Mouse (Mus musculus): ENCODE results near the gene Sec22b. TPM values are rescaled to one million over a fixed set of nuclear protein-coding genes. Genes with fewer than 3 reads are reported as not detected.

Sec22b gene
- polyA plus RNA-seq, 1 experiment from 2014 or later = 158 TPM

DNA sequence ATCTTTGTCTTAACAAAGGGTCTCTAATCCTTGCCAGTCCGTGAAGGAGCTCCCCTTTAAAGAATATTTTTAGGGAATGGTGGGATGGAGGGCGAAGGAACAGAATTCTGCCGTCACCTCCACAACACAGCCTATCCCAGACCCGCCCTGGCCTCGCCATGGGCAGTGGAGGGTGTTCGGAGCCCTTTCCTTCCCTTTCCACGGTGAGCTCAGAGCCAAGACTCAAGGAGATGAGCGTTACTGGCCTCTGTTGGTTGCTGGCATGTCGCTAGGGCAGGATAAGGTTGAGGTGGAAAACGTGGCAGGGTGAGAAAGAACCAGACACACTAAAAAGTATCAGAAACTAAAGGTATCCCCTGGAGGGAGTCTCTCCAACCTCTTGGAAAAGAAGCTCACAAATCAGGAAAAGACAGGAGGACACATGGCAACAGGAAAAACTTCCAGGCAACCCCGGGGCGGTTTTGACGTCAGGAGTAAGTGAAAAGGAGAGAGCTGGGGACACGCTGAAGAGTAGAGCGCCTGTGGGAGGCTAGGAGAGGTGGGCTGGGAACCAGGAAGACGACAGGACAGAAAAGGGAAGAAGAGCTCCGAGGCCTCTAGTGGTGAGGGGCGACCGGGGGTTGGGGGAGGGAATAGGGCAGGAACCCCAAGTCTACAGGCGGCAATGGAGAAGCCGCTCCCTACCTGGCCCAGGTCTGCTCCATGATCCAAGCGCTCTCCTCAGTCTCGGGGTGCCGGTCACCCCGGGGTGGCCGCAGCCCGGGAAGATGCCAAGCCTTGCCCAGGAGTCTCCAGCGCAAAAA, 33.6 kb upstream of the Sec22b start:
- Histone ChIP-seq H3K27ac (ENCODE audit: low read depth) (no peak overlapping the region), H3K4me1 (ENCODE audit: insufficient read depth) (0 out of 2 replicates have a peak, but pooled peaks cover 3% of the 10 kb centered on the region), H3K9ac (peak overlapping the region; percentile 54), H3K9me3 (ENCODE audit: low read depth, low read length) (no peaks in the 10 kb centered on the region), H3K4me2 (peak overlapping the region; percentile 97), H3K36me3 (ENCODE audit: insufficient read depth) (no peaks in the 10 kb centered on the region), H3K27me3 (ENCODE audit: insufficient read depth, low read length) (peaks cover 30% of the 10 kb centered on the region; the same call in 1 of the 2 replicates), H3K4me3 (ENCODE audit: low read depth, low read length) (peak overlapping the region; percentile 48)
- DNase-seq (no peak), ATAC-seq (ENCODE audit: insufficient read depth) (peak; percentile 38)
- no peak for TF ChIP-seq CTCF (IDR thresholded peaks at IDR 0.05; ENCODE audit: low read depth)
- WGBS = 2% methylated on average over 28 of the region's 28 CpGs

- H3K36me3 ChIP-seq (ENCODE audit: insufficient read depth) = no peaks in the 10 kb centered on the region
- peak overlapping the region; percentile 48 for H3K4me3 ChIP-seq (ENCODE audit: low read depth, low read length)
- WGBS = 3% methylated on average over 42 of the region's 42 CpGs
- ATAC-seq (ENCODE audit: insufficient read depth) (peak; percentile 87), DNase-seq (peak; percentile 76)
- H3K27me3 ChIP-seq (ENCODE audit: insufficient read depth, low read length) = peaks cover 30% of the 10 kb centered on the region; the same call in 1 of the 2 replicates
- H3K9ac ChIP-seq = peak overlapping the region; percentile 54
- 0 out of 2 replicates have a peak, but pooled peaks cover 3% of the 10 kb centered on the region for H3K4me1 ChIP-seq (ENCODE audit: insufficient read depth)
- no peak for TF ChIP-seq CTCF (IDR thresholded peaks at IDR 0.05; ENCODE audit: low read depth)
- H3K27ac ChIP-seq (ENCODE audit: low read depth) = no peak overlapping the region
- peak overlapping the region; percentile 97 for H3K4me2 ChIP-seq
- H3K9me3 ChIP-seq (ENCODE audit: low read depth, low read length) = no peaks in the 10 kb centered on the region
Measured at GRCm38 (mm10) chr3:97868024-97868689, 32.8 kb upstream of the Sec22b start.

DNA sequence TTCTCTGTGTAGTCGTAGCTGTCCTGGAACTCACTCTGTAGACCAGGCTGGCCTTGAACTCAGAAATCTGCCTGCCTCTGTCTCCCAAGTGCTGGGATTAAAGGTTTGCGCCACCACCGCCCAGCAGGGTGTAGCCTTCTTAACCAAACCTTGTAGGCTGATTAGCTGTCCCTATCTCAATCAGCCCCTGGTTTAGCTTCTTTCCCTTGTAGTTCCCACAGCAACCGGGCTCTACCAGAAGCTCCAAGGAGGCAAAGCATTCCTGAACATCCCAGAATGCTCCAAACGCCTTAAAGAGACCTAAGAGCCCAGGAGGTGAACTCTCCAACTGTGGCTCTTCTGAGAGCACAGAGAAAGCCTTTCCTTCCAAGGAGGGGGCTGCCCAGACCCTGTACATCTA, 32.3 kb upstream of the Sec22b start:
- Histone ChIP-seq H3K27ac (ENCODE audit: low read depth) (no peak overlapping the region), H3K27me3 (ENCODE audit: insufficient read depth, low read length) (peaks cover 30% of the 10 kb centered on the region; the same call in 1 of the 2 replicates), H3K9me3 (ENCODE audit: low read depth, low read length) (no peaks in the 10 kb centered on the region), H3K36me3 (ENCODE audit: insufficient read depth) (no peaks in the 10 kb centered on the region), H3K9ac (no peak overlapping the region), H3K4me2 (no peak overlapping the region), H3K4me1 (ENCODE audit: insufficient read depth) (0 out of 2 replicates have a peak, but pooled peaks cover 3% of the 10 kb centered on the region), H3K4me3 (ENCODE audit: low read depth, low read length) (no peak overlapping the region)
- no peak for TF ChIP-seq CTCF (IDR thresholded peaks at IDR 0.05; ENCODE audit: low read depth)
- ATAC-seq (ENCODE audit: insufficient read depth) (no peak), DNase-seq (no peak)
- WGBS = 46% methylated on average over 5 of the region's 5 CpGs

DNA sequence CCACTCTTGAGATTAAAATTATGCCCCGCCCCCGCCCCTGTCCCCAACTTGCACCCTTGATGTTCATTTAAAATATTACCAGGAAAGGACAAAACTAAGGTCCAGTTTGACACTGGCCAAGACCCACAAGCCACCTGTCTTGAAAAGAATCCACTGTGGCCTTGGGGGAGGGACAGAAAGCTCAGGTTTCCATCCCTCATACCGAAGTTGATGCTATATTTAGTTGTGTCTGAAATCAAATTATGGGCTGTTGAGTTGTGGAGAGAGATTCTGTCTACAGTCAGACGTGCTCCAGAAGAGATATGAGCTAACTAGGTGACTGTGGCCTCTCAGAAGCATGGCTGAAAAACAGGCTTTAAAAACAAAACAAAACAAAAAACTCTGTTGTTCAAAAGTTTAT, 31.3 kb upstream of the Sec22b start:
- ATAC-seq (ENCODE audit: insufficient read depth) (no peak), DNase-seq (no peak)
- peaks cover 30% of the 10 kb centered on the region; the same call in 1 of the 2 replicates for H3K27me3 ChIP-seq (ENCODE audit: insufficient read depth, low read length)
- H3K4me2 ChIP-seq = no peak overlapping the region
- WGBS = 49% methylated on average over 4 of the region's 4 CpGs
- no peak overlapping the region for H3K9ac ChIP-seq
- H3K27ac ChIP-seq (ENCODE audit: low read depth) = no peak overlapping the region
- 0 out of 2 replicates have a peak, but pooled peaks cover 3% of the 10 kb centered on the region for H3K4me1 ChIP-seq (ENCODE audit: insufficient read depth)
- TF ChIP-seq CTCF (IDR thresholded peaks at IDR 0.05; ENCODE audit: low read depth) = no peak
- no peaks in the 10 kb centered on the region for H3K36me3 ChIP-seq (ENCODE audit: insufficient read depth)
- H3K9me3 ChIP-seq (ENCODE audit: low read depth, low read length) = no peaks in the 10 kb centered on the region
- H3K4me3 ChIP-seq (ENCODE audit: low read depth, low read length) = no peak overlapping the region

DNA sequence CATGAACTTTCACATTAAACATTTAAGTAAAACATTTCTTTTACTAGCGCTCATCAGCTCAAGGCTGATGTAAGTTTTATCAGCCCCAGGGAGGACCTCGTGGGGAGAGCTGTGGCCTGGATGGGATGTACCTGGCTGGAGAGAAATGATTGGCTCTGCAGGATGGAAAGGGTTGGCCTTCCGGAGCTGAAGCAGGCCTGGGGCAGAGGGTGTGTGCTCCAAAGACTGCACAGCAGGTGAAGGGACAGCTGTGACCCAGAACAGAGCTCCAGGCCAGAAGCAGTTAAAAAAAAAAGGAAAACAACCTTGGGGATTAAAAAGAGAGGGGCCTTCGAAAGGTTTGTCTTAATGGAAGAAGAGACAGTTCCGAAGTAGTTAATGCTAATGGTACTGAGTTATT, 26.2 kb upstream of the Sec22b start:
- DNase-seq = no peak
- Histone ChIP-seq H3K27me3 (ENCODE audit: insufficient read depth, low read length) (no peaks in the 10 kb centered on the region), H3K4me1 (ENCODE audit: insufficient read depth) (no peaks in the 10 kb centered on the region), H3K4me3 (ENCODE audit: low read depth, low read length) (no peak overlapping the region), H3K27ac (ENCODE audit: low read depth) (no peak overlapping the region), H3K36me3 (ENCODE audit: insufficient read depth) (no peaks in the 10 kb centered on the region), H3K9ac (no peak overlapping the region), H3K4me2 (no peak overlapping the region), H3K9me3 (ENCODE audit: low read depth, low read length) (no peaks in the 10 kb centered on the region)
- WGBS = 38% methylated on average over 5 of the region's 5 CpGs
- no peak for ATAC-seq (ENCODE audit: insufficient read depth)
- no peak for TF ChIP-seq CTCF (IDR thresholded peaks at IDR 0.05; ENCODE audit: low read depth)

- no peaks in the 10 kb centered on the region for H3K27me3 ChIP-seq (ENCODE audit: insufficient read depth, low read length)
- DNase-seq (no peak), ATAC-seq (ENCODE audit: insufficient read depth) (no peak)
- H3K4me1 ChIP-seq (ENCODE audit: insufficient read depth) = no peaks in the 10 kb centered on the region
- H3K27ac ChIP-seq (ENCODE audit: low read depth) = no peak overlapping the region
- H3K4me2 ChIP-seq = no peak overlapping the region
- no peak for TF ChIP-seq CTCF (IDR thresholded peaks at IDR 0.05; ENCODE audit: low read depth)
- no peaks in the 10 kb centered on the region for H3K36me3 ChIP-seq (ENCODE audit: insufficient read depth)
- no peaks in the 10 kb centered on the region for H3K9me3 ChIP-seq (ENCODE audit: low read depth, low read length)
- WGBS = 36% methylated on average over 8 of the region's 8 CpGs
- no peak overlapping the region for H3K9ac ChIP-seq
- H3K4me3 ChIP-seq (ENCODE audit: low read depth, low read length) = no peak overlapping the region
Measured at GRCm38 (mm10) chr3:97876259-97876658, 24.7 kb upstream of the Sec22b start.

- Histone ChIP-seq H3K27me3 (ENCODE audit: insufficient read depth, low read length) (no peaks in the 10 kb centered on the region), H3K4me2 (no peak overlapping the region), H3K4me3 (ENCODE audit: low read depth, low read length) (no peak overlapping the region), H3K36me3 (ENCODE audit: insufficient read depth) (no peaks in the 10 kb centered on the region), H3K4me1 (ENCODE audit: insufficient read depth) (no peaks in the 10 kb centered on the region), H3K9ac (no peak overlapping the region), H3K9me3 (ENCODE audit: low read depth, low read length) (no peaks in the 10 kb centered on the region), H3K27ac (ENCODE audit: low read depth) (no peak overlapping the region)
- TF ChIP-seq CTCF (IDR thresholded peaks at IDR 0.05; ENCODE audit: low read depth) = peak; percentile 89
- ATAC-seq (ENCODE audit: insufficient read depth) (peak; percentile 44; the same call in 1 of the 2 replicates), DNase-seq (peak; percentile 92)
- 10% methylated on average over 5 of the region's 5 CpGs for WGBS
Measured at GRCm38 (mm10) chr3:97879222-97879621, 21.8 kb upstream of the Sec22b start.

Data from lung, embryonic 14.5 days (tissue).